Mouse (Mus musculus) heart, adult 9 months (tissue): ENCODE data around the gene Atp11b.

ENCODE experiments used
- DNase-seq, 2 experiments: peaks; one replicate each; pipeline ENCODE4 v3.0.0; 2022; ENCODE audit warnings: low spot score in 2 of 2

Gene Atp11b

GRCm38 (mm10) chr3:35753825-35754767, at the start of gene Atp11b:
Atp11b (plus strand) TSS chr3:35754106.
- DNase-seq = peak; percentile 61 to 66

GRCm38 (mm10) chr3:35704328-35704613, 49.6 kb upstream of the Atp11b start:
- DNase-seq = no peak

GRCm38 (mm10) chr3:35719531-35720205, 34.2 kb upstream of the Atp11b start:
- DNase-seq = no peak

- DNase-seq = no peak
Observed at GRCm38 (mm10) chr3:35720801-35721200, 33.1 kb upstream of the Atp11b start.

GRCm38 (mm10) chr3:35721818-35722446, 32.0 kb upstream of the Atp11b start:
- no peak for DNase-seq

GRCm38 (mm10) chr3:35722811-35723210, 31.1 kb upstream of the Atp11b start:
- DNase-seq = no peak

- no peak for DNase-seq
Observed at GRCm38 (mm10) chr3:35723586-35724322, 30.2 kb upstream of the Atp11b start.

- no peak for DNase-seq
Observed at GRCm38 (mm10) chr3:35725096-35725495, 28.8 kb upstream of the Atp11b start.

- DNase-seq = no peak
Observed at GRCm38 (mm10) chr3:35726936-35727335, 27.0 kb upstream of the Atp11b start.

GRCm38 (mm10) chr3:35729490-35729889, 24.4 kb upstream of the Atp11b start:
- DNase-seq = no peak

GRCm38 (mm10) chr3:35731981-35732777, 21.7 kb upstream of the Atp11b start:
- DNase-seq = no peak

- no peak for DNase-seq
Observed at GRCm38 (mm10) chr3:35732778-35733147, 21.1 kb upstream of the Atp11b start.

- DNase-seq = no peak
Observed at GRCm38 (mm10) chr3:35734509-35734908, 19.4 kb upstream of the Atp11b start.

GRCm38 (mm10) chr3:35738071-35738470, 15.8 kb upstream of the Atp11b start:
- no peak for DNase-seq

- DNase-seq = no peak
Observed at GRCm38 (mm10) chr3:35745010-35745409, 8.9 kb upstream of the Atp11b start.

GRCm38 (mm10) chr3:35746840-35747456, 7.0 kb upstream of the Atp11b start:
- no peak for DNase-seq

GRCm38 (mm10) chr3:35750286-35750685, 3.6 kb upstream of the Atp11b start:
- no peak for DNase-seq

- no peak for DNase-seq
Observed at GRCm38 (mm10) chr3:35751724-35752123, 2.2 kb upstream of the Atp11b start.

GRCm38 (mm10) chr3:35762735-35763134, 8.8 kb downstream of the Atp11b start:
- DNase-seq = no peak
